8 mouse cellular contexts compared by ENCODE assay signal in the genomic region with DNA sequence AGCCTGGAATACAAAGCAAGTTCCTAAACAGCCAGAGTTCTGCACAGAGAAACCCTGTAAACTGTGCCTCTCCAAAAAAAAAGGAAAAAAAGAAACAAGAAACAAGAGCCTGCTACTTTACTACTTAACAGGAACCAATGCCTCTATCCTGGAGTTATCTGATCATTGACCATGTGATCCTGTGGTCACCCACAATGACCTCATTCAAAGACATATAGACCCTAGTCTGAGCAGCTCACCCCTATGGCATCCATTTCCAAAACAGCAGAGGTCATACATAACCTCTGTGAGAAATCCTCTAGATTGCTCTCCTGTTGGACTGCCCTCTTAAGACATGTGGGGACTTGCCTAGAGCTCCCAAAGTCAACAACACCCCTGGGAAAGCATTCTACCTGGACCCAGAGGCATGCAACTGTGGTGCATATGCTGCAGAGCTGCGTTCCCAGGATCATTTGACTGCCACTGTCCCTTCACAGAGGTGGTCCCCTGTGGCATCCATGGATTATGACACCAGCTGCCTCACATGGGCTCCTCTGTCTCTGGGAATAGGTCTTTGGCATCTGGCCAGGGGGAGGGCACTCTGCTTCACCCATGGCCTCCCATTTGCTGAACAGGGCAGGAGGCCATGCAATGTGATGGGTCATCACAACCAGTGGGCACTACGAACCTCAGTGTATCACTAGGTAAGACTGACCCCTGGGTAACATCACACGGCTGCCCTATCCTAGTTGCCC. TPM values are rescaled to one million over a fixed set of nuclear protein-coding genes. Genes with fewer than 3 reads are reported as not detected.
DNase-seq lines count a peak whose midpoint lies in the region; ATAC-seq and TF ChIP-seq lines count a peak whose summit lies in the region.
"Had no signal": no experiment of that assay in that cellular context is flagged by ENCODE, and none has a peak within 500 bp of the region (broad histone marks: within the 10 kb centered on the region; RNA-seq: fewer than 3 reads in every experiment).

No protein-coding gene starts in this region.

- no peak for TF ChIP-seq EP300 in CH12.LX (IDR thresholded peaks at IDR 0.05; ENCODE audit: low read length)

- in situ Hi-C loops in CH12.LX (cut with MboI; ENCODE audit: low pct_ligation_motif_present, low pct_unique_long_range_greater_than_20kb, low sequenced_read_pairs): loop anchor here (5.0 kb wide), 1 partner anchor 90 kb away; no protein-coding TSS in a partner anchor

- intact Hi-C loops in heart, postnatal 14 days (cut with DNase I): no loop called here

- no peak for TF ChIP-seq POLR2A in CH12.LX (IDR thresholded peaks at IDR 0.05; ENCODE audit: low read depth, low read length)

- peaks cover 23 to 51% of the 10 kb centered on the region in 2 experiments for H3K4me1 ChIP-seq in CH12.LX (ENCODE audit: control insufficient read depth in 1 of 2, insufficient read depth in 2 of 2)
- H3K4me1 ChIP-seq in hindbrain, embryonic 12.5 days: no peaks in the 10 kb centered on the region

- H3K4me2 ChIP-seq in CH12.LX (ENCODE audit: insufficient read depth, low read depth, poor library complexity, severe bottlenecking): no peak overlapping the region
- H3K4me2 ChIP-seq in hindbrain, embryonic 12.5 days (replicated peaks): no peak overlapping the region

- no peak overlapping the region for H3K9ac ChIP-seq in CH12.LX (ENCODE audit: insufficient read depth, low read depth)
- no peak overlapping the region for H3K9ac ChIP-seq in hindbrain, embryonic 12.5 days

- no peaks in the 10 kb centered on the region for H3K9me3 ChIP-seq in CH12.LX (replicated peaks; ENCODE audit: low read length)
- no peaks in the 10 kb centered on the region for H3K9me3 ChIP-seq in hindbrain, embryonic 12.5 days (replicated peaks)

- ATAC-seq in hindbrain, embryonic 12.5 days (ENCODE audit: low FRiP score): no peak

- no peak for TF ChIP-seq RAD21 in CH12.LX (IDR thresholded peaks at IDR 0.05; ENCODE audit: low read depth, low read length)

- 90% methylated on average over 3 of the region's 3 CpGs for WGBS in hindbrain, embryonic 12.5 days

- H3K4me3 ChIP-seq in CH12.LX (replicated peaks in 1 of 3; ENCODE audit: low read depth in 2 of 3, low read length in 2 of 3, poor library complexity in 1 of 3): no peak overlapping the region
- H3K4me3 ChIP-seq in hindbrain, embryonic 12.5 days: no peak overlapping the region

- H3K36me3 ChIP-seq in CH12.LX (replicated peaks in 1 of 2; ENCODE audit: control insufficient read depth in 1 of 2, insufficient read depth in 1 of 2, low read length in 1 of 2): peaks cover 2 to 37% of the 10 kb centered on the region in 2 experiments
- H3K36me3 ChIP-seq in hindbrain, embryonic 12.5 days: peaks cover 13% of the 10 kb centered on the region; the same call in 1 of the 2 replicates

- no peaks in the 10 kb centered on the region for H3K27me3 ChIP-seq in CH12.LX (replicated peaks)
- H3K27me3 ChIP-seq in hindbrain, embryonic 12.5 days: no peaks in the 10 kb centered on the region

- H3K27ac ChIP-seq in CH12.LX (ENCODE audit: insufficient read depth, low read depth): no peak overlapping the region
- H3K27ac ChIP-seq in hindbrain, embryonic 12.5 days: no peak overlapping the region

- dilution Hi-C loops in CH12.LX (cut with MboI; ENCODE audit: extremely low pct_ligation_motif_present, extremely low pct_unique_long_range_greater_than_20kb, low sequenced_read_pairs): no loop called here

- TF ChIP-seq CTCF in CH12.LX (conservative IDR thresholded peaks at IDR 0.05 in 1 of 2, IDR thresholded peaks at IDR 0.05 in 1 of 2; ENCODE audit: low read depth in 2 of 2, low read length in 2 of 2): no peak

- peak; percentile 13 to 26 for DNase-seq in heart, postnatal 14 days
- no peak for DNase-seq in heart, postnatal 4 days
- no peak for DNase-seq in CH12.LX (ENCODE audit: extremely low read depth)
- peak; percentile 55 for DNase-seq in cerebellum, adult 9-11 months
- peak; percentile 51 to 67 for DNase-seq in kidney, postnatal 25 days
- no peak for DNase-seq in spleen, postnatal 36 days (ENCODE audit: low spot score in 2 of 2)
- DNase-seq: thymus, adult 18-20 months had no signal

- peaks cover 35% of the 10 kb centered on the region for H3K79me2 ChIP-seq in CH12.LX (replicated peaks; ENCODE audit: control insufficient read depth, extremely low read depth, insufficient read depth, poor library complexity, severe bottlenecking)

TF ChIP-seq in CH12.LX, 34 proteins besides CTCF, POLR2A, EP300 and RAD21:
- no peak for TF ChIP-seq CHD2 (IDR thresholded peaks at IDR 0.05; ENCODE audit: low read length)
- peak; percentile 37; the same call in 1 of the 2 replicates for TF ChIP-seq MAX (IDR thresholded peaks at IDR 0.05; ENCODE audit: low read length)

RNA-seq across cellular contexts. Expression of gene Cdip1, which starts 12.8 kb away (rescaled TPM):
- total RNA-seq in heart, postnatal 14 days (2021): 10 to 100 TPM; 78.8 to 81.3 TPM
- 100 to 1,000 TPM in 1 of 2 experiments, 10 to 100 TPM in 1; 96.3 to 105 TPM for total RNA-seq in heart, postnatal 4 days (2021)
- total RNA-seq in CH12.LX (2012; rRNA removed): 28.0 and 28.7 TPM in 2 replicates
- total RNA-seq in CH12.LX (2014; rRNA removed): 20.0 and 22.3 TPM in 2 replicates
- polyA plus RNA-seq in CH12.LX (2012; ENCODE audit: insufficient read length, low read depth): 18.5 and 22.2 TPM in 2 replicates
- polyA plus RNA-seq in hindbrain, embryonic 12.5 days (2016; fragmentation: Nextera tagmentation; extraction: Ambion mirVana): 95.6 and 99.1 TPM in 2 replicates

RNA-seq across cellular contexts. Expression of gene Hmox2, which starts 51.2 kb away (rescaled TPM):
- 10 to 100 TPM; 70.5 to 71.1 TPM for total RNA-seq in heart, postnatal 14 days (2021)
- total RNA-seq in heart, postnatal 4 days (2021): 10 to 100 TPM; 67.4 to 75.9 TPM
- total RNA-seq in CH12.LX (2012; rRNA removed) (72.3 and 73.2 TPM in 2 replicates), CH12.LX (2014; rRNA removed) (74.0 and 80.4 TPM in 2 replicates)
- 91.9 and 121 TPM in 2 replicates for polyA plus RNA-seq in CH12.LX (2012; ENCODE audit: insufficient read length, low read depth)
- 81.5 and 86.2 TPM in 2 replicates for polyA plus RNA-seq in hindbrain, embryonic 12.5 days (2016; fragmentation: Nextera tagmentation; extraction: Ambion mirVana)

RNA-seq across cellular contexts. Expression of gene 4930562C15Rik, which starts 57.9 kb away (rescaled TPM):
- total RNA-seq in heart, postnatal 14 days (2021): under 1 TPM in 1 of 2 experiments, not detected in 1; 0.14 TPM
- not detected for total RNA-seq in heart, postnatal 4 days (2021)
- total RNA-seq in CH12.LX (2012; rRNA removed): 0.04 and 0.13 TPM in 2 replicates
- 0.11 and 0.20 TPM in 2 replicates for total RNA-seq in CH12.LX (2014; rRNA removed)
- polyA plus RNA-seq in CH12.LX (2012; ENCODE audit: insufficient read length, low read depth): 0.59 and 0.80 TPM in 2 replicates
- polyA plus RNA-seq in hindbrain, embryonic 12.5 days (2016; fragmentation: Nextera tagmentation; extraction: Ambion mirVana): 0.53 and 0.63 TPM in 2 replicates

RNA-seq across cellular contexts. Expression of gene Nmral1, which starts 58.2 kb away (rescaled TPM):
- 1 to 10 TPM; 3.2 to 4.5 TPM for total RNA-seq in heart, postnatal 14 days (2021)
- 10 to 100 TPM; 15.2 to 15.5 TPM for total RNA-seq in heart, postnatal 4 days (2021)
- total RNA-seq in CH12.LX (2012; rRNA removed) (20.0 and 20.3 TPM in 2 replicates), CH12.LX (2014; rRNA removed) (2.4 and 3.6 TPM in 2 replicates)
- polyA plus RNA-seq in CH12.LX (2012; ENCODE audit: insufficient read length, low read depth): 3.2 TPM in 2 replicates
- polyA plus RNA-seq in hindbrain, embryonic 12.5 days (2016; fragmentation: Nextera tagmentation; extraction: Ambion mirVana): 89.8 and 102 TPM in 2 replicates

Comparison
In these comparisons a context has a peak if more than half of its experiments do, and no peak if none do; other contexts are left out.
1. DNase-seq: peak in heart, postnatal 14 days (2 of 2), cerebellum, adult 9-11 months (single experiment) and kidney, postnatal 25 days (2 of 2); none in heart, postnatal 4 days (single experiment), CH12.LX (single experiment) and spleen, postnatal 36 days (0 of 2).